Mouse (Mus musculus) inflammation-experienced regulatory T-cells (primary cell): ENCODE measurements around the gene Slc44a3. TPM values are rescaled to one million over a fixed set of nuclear protein-coding genes. Genes with fewer than 3 reads are reported as not detected.

Experiments
- polyA plus RNA-seq, 2 experiments: library from polyadenylated mRNA; unstranded; fragments of 100-300 nt; shearing (Covaris generic); gene quantifications; one replicate each; pipeline ENCODE4 v1.2.1; 2017

The Slc44a3 gene
- polyA plus RNA-seq, result under 1 TPM; 0.10 to 0.65 TPM

DNA sequence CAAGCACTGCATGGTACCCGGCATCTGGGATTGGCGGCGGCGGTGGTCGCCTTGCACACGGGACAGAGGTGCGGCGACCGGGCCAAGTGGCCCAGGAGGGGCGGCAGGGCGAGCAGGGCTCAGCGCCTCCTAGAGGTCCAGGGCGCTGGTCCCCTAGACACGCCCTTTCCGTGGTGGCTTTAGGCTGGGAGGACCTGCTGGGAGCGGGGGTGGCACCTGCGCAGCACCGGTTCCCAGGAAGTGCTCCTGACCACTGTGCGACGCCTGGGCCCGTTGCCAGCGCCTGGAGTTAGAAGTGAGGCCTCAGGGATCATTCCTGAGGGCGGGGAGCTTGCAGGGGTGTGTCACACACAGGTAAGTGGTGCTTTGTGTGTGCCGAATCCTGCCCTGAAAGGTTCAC, at the start of gene Slc44a3:
Gene Slc44a3 (minus strand): TSS at position 229 of the 400 bp plus-strand sequence.

GRCm38 (mm10) chr3:121425861-121426620, 106.2 kb downstream of the Slc44a3 start, which contains the start of gene Cnn3:
Gene Cnn3, plus strand, starts transcription at chr3:121426497.

Other genes starting within 250 kb of the Slc44a3 start
- under 1 TPM; 0.41 to 0.60 TPM for gene Tmem56, start 249.3 kb downstream of the Slc44a3 start, polyA plus RNA-seq
- 10 to 100 TPM; 17.6 to 21.4 TPM for gene Alg14, start 240.6 kb downstream of the Slc44a3 start, polyA plus RNA-seq
- gene Cnn3, start 105.9 kb downstream of the Slc44a3 start, polyA plus RNA-seq, result 10 to 100 TPM in 1 of 2 experiments, 1 to 10 TPM in 1; 9.3 to 21.4 TPM
- gene 4930432M17Rik, start 138.4 kb upstream of the Slc44a3 start, polyA plus RNA-seq, result under 1 TPM in 1 of 2 experiments, not detected in 1; 0.23 TPM
- under 1 TPM in 1 of 2 experiments, not detected in 1; 0.77 TPM for gene F3, start 191.1 kb upstream of the Slc44a3 start, polyA plus RNA-seq